Mouse (Mus musculus) gastrocnemius, adult 8-10 months (tissue): ENCODE results near the gene Cd200. TPM values are rescaled to one million over a fixed set of nuclear protein-coding genes. Genes with fewer than 3 reads are reported as not detected.

Experiments used
- DNase-seq, 2 experiments: peaks; one replicate each; pipeline ENCODE4 v3.0.0; 2022; ENCODE audit warnings: low spot score in 2 of 2
- total RNA-seq, 4 experiments: library from RNA; stranded (reverse); gene quantifications; 2 replicates each; pipeline ENCODE4 v1.2.4; 2022

Cd200 gene
- total RNA-seq, 4 experiments from 2014 or later, result 10.7 to 28.3 (median 18.0) TPM

GRCm38 (mm10) chr16:45344879-45345278 is 64.0 kb downstream of the Cd200 start:
- DNase-seq, result peak in 1 of 2 experiments; percentile 9

DNA sequence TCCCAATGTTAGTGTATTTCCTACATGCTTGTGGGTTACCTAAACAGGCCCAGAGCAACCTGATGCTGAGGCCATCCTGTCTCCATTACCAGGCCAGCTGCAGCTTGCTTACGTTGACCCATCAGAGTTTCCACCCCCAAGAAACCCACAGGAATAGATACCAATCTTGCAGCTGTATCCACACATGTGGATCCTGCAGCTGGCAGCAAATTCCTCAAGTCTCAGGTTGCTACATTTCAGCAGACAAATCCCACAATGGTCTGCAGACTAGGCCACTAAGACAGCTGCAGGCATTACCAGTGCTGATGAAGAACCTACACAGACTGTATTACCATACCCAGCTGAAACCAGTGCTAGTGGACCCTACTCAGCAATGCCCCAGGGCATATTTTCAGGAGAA is 72.4 kb downstream of the Cd200 start:
- no peak for DNase-seq

GRCm38 (mm10) chr16:45334891-45335290 is 74.0 kb downstream of the Cd200 start:
- no peak for DNase-seq

DNA sequence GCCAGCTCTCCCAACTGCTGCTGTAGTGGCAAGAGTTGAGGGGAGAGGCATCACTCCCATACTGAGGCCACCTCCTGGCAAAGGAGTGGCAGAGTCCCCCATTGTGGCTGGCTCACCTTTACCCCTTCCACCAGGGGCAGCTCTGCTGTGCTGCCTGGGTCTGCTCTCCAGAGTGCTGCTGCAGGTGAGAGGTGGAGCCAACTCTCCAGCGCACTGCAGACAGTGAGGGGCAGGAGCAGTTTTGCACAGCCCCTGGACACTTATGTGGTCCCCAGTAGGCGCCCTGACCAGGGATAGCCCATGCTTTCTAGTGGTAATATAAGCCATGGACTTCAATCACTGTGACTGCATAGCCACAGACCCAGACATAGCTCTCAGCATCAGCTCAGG is 74.5 kb downstream of the Cd200 start:
- no peak for DNase-seq

- no peak for DNase-seq
Observed at GRCm38 (mm10) chr16:45333678-45334375, 75.0 kb downstream of the Cd200 start.

DNA sequence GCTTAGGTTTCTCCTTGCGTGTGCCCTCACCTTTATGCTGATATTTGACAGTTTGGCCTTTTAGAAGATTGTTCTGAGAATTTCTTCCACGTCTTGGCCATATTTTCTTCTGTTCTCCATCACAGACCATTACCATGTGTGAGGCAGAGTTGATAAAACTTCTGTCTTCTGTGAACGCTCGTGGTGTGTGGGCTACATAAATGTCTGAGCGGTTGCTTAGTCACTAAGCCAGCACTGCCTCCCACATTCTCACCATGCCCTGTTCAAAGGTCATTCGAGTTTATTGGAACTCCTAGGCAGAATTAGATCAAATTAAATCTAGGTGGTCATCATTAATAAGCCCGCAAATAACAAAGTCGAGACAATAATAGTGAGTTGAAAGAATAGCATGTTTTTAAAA is 76.3 kb downstream of the Cd200 start:
- no peak for DNase-seq

Other genes with a start within 250 kb of the Cd200 start
- gene Btla, start 184.7 kb downstream of the Cd200 start, total RNA-seq, result under 1 TPM in 3 of 4 experiments, not detected in 1; 0.19 to 0.64 (median 0.36) TPM
- gene Gm609, start 83.9 kb upstream of the Cd200 start, total RNA-seq, result under 1 TPM in 2 of 4 experiments, not detected in 2; 0.19 to 0.22 TPM
- gene Gm17783, start 123.0 kb upstream of the Cd200 start, total RNA-seq, result not detected
- gene Slc9c1, start 126.3 kb upstream of the Cd200 start, total RNA-seq, result not detected
- gene Gcsam, start 201.3 kb upstream of the Cd200 start, total RNA-seq, result not detected
- not detected for gene BC016579, start 245.0 kb upstream of the Cd200 start, total RNA-seq